Mouse (Mus musculus) hindbrain, embryonic 10.5 days (tissue): ENCODE data around the gene Svs5. TPM values are rescaled to one million over a fixed set of nuclear protein-coding genes. Genes with fewer than 3 reads are reported as not detected.

Experiments used
- DNase-seq: peaks from one replicate; pipeline ENCODE4 v3.0.0-alpha.2; 2017; ENCODE audit warnings: low spot score
- H3K27ac ChIP-seq: fragments of 300-500 bp; sonication (generic); 2 replicates; pipeline ENCODE4 v1.5.1; 2016; ENCODE audit warnings: mild to moderate bottlenecking, moderate library complexity
- H3K27me3 ChIP-seq: fragments of 300-500 bp; sonication (generic); 2 replicates; pipeline ENCODE4 v1.6.1; 2016; ENCODE audit warnings: mild to moderate bottlenecking; ENCODE audit not compliant: poor library complexity, insufficient read depth, severe bottlenecking
- H3K36me3 ChIP-seq: fragments of 300-500 bp; sonication (generic); 2 replicates; pipeline ENCODE4 v1.6.1; 2016; ENCODE audit warnings: mild to moderate bottlenecking, moderate library complexity
- H3K4me1 ChIP-seq: fragments of 300-500 bp; sonication (generic); replicated peaks from 2 replicates; pipeline ENCODE4 v1.6.1; 2016; ENCODE audit warnings: mild to moderate bottlenecking
- H3K4me3 ChIP-seq: fragments of 300-500 bp; sonication (generic); 2 replicates; pipeline ENCODE4 v1.5.1; 2016; ENCODE audit warnings: mild to moderate bottlenecking, moderate library complexity
- H3K9me3 ChIP-seq: fragments of 300-500 bp; sonication (generic); 2 replicates; pipeline ENCODE4 v1.6.1; 2016; ENCODE audit warnings: mild to moderate bottlenecking, moderate library complexity
- WGBS: fragments of 180-500 bp; shearing (Covaris S2); methylation state at CpG from one replicate; pipeline ENCODE4 v1.1.7; 2016; 5-methylcytosine and 5-hydroxymethylcytosine counted together
- polyA plus RNA-seq: library from polyadenylated mRNA; unstranded; fragments of >200 nt; fragmentation: Nextera tagmentation; extraction: Ambion mirVana; gene quantifications from 2 replicates; pipeline ENCODE4 v1.2.1, GENCODE M21; 2016

The Svs5 gene
- polyA plus RNA-seq, 1 experiment from 2014 or later = not detected

- no peaks in the 10 kb centered on the region for H3K36me3 ChIP-seq
- no peak for DNase-seq
- 85% methylated on average over 5 of the region's 5 CpGs for WGBS
- H3K27ac ChIP-seq = no peak overlapping the region
- H3K4me1 ChIP-seq = peaks cover 12% of the 10 kb centered on the region; the same call in 1 of the 2 replicates
- H3K9me3 ChIP-seq = no peaks in the 10 kb centered on the region
- H3K27me3 ChIP-seq = peaks cover 5% of the 10 kb centered on the region; the same call in 1 of the 2 replicates
- no peak overlapping the region for H3K4me3 ChIP-seq
Observed at GRCm38 (mm10) chr2:164359031-164359430, 26.5 kb downstream of the Svs5 start.

- 67% methylated on average over 5 of the region's 5 CpGs for WGBS
- no peaks in the 10 kb centered on the region for H3K9me3 ChIP-seq
Observed at GRCm38 (mm10) chr2:164359668-164360067, 27.1 kb downstream of the Svs5 start.

GRCm38 (mm10) chr2:164360974-164361657 lies 28.6 kb downstream of the Svs5 start:
- 32% methylated on average over 13 of the region's 13 CpGs for WGBS
- Histone ChIP-seq H3K9me3 (no peaks in the 10 kb centered on the region), H3K27me3 (peaks cover 5% of the 10 kb centered on the region; the same call in 1 of the 2 replicates), H3K4me3 (no peak overlapping the region), H3K4me1 (peaks cover 12% of the 10 kb centered on the region; the same call in 1 of the 2 replicates), H3K36me3 (no peaks in the 10 kb centered on the region), H3K27ac (no peak overlapping the region)
- no peak for DNase-seq

More at GRCm38 (mm10) chr2:164359668-164360067, 27.1 kb downstream of the Svs5 start:
- Histone ChIP-seq H3K27me3 (peaks cover 5% of the 10 kb centered on the region; the same call in 1 of the 2 replicates), H3K4me3 (no peak overlapping the region), H3K36me3 (no peaks in the 10 kb centered on the region), H3K4me1 (peaks cover 12% of the 10 kb centered on the region; the same call in 1 of the 2 replicates), H3K27ac (no peak overlapping the region)
- no peak for DNase-seq

- peaks cover 5% of the 10 kb centered on the region; the same call in 1 of the 2 replicates for H3K27me3 ChIP-seq
- whole genome bisulfite sequencing = 74% methylated on average over 3 of the region's 3 CpGs
- H3K27ac ChIP-seq = no peak overlapping the region
- DNase-seq = no peak
- no peaks in the 10 kb centered on the region for H3K36me3 ChIP-seq
- H3K4me3 ChIP-seq = no peak overlapping the region
- H3K9me3 ChIP-seq = no peaks in the 10 kb centered on the region
- no peaks in the 10 kb centered on the region for H3K4me1 ChIP-seq
Observed at GRCm38 (mm10) chr2:164366947-164367346, 34.4 kb downstream of the Svs5 start.

- no peak for DNase-seq
- no peaks in the 10 kb centered on the region for H3K9me3 ChIP-seq
- no peak overlapping the region for H3K27ac ChIP-seq
- H3K36me3 ChIP-seq = no peaks in the 10 kb centered on the region
- WGBS = 85% methylated on average over 6 of the region's 6 CpGs
- H3K27me3 ChIP-seq = no peaks in the 10 kb centered on the region
- H3K4me3 ChIP-seq = no peak overlapping the region
- no peaks in the 10 kb centered on the region for H3K4me1 ChIP-seq
Observed at GRCm38 (mm10) chr2:164368620-164369105, 36.1 kb downstream of the Svs5 start.

- Histone ChIP-seq H3K9me3 (no peaks in the 10 kb centered on the region), H3K4me3 (no peak overlapping the region), H3K27ac (no peak overlapping the region), H3K36me3 (no peaks in the 10 kb centered on the region), H3K27me3 (no peaks in the 10 kb centered on the region), H3K4me1 (no peaks in the 10 kb centered on the region)
- WGBS = 90% methylated on average over 3 of the region's 3 CpGs
- no peak for DNase-seq
Observed at GRCm38 (mm10) chr2:164371371-164371770, 38.8 kb downstream of the Svs5 start.

- H3K27ac ChIP-seq = no peak overlapping the region
- no peaks in the 10 kb centered on the region for H3K4me1 ChIP-seq
- H3K27me3 ChIP-seq = no peaks in the 10 kb centered on the region
- H3K36me3 ChIP-seq = no peaks in the 10 kb centered on the region
- DNase-seq = no peak
- WGBS = 30% methylated on average over 3 of the region's 3 CpGs
- H3K4me3 ChIP-seq = no peak overlapping the region
- no peaks in the 10 kb centered on the region for H3K9me3 ChIP-seq
Observed at GRCm38 (mm10) chr2:164372408-164373053, 40.0 kb downstream of the Svs5 start.

GRCm38 (mm10) chr2:164373187-164373586 lies 40.6 kb downstream of the Svs5 start:
- no peaks in the 10 kb centered on the region for H3K9me3 ChIP-seq
- no peak overlapping the region for H3K4me3 ChIP-seq
- no peaks in the 10 kb centered on the region for H3K36me3 ChIP-seq
- H3K4me1 ChIP-seq = no peaks in the 10 kb centered on the region
- WGBS = 75% methylated on average over 4 of the region's 4 CpGs
- no peak overlapping the region for H3K27ac ChIP-seq
- H3K27me3 ChIP-seq = no peaks in the 10 kb centered on the region
- no peak for DNase-seq

- Histone ChIP-seq H3K36me3 (no peaks in the 10 kb centered on the region), H3K27me3 (no peaks in the 10 kb centered on the region), H3K27ac (no peak overlapping the region), H3K4me3 (no peak overlapping the region), H3K4me1 (no peaks in the 10 kb centered on the region), H3K9me3 (no peaks in the 10 kb centered on the region)
- DNase-seq = no peak
- 91% methylated on average over 15 of the region's 15 CpGs for WGBS
Observed at GRCm38 (mm10) chr2:164377478-164378426, 45.2 kb downstream of the Svs5 start.

- WGBS = 73% methylated on average over 8 of the region's 8 CpGs
- no peak for DNase-seq
- Histone ChIP-seq H3K4me3 (no peak overlapping the region), H3K36me3 (no peaks in the 10 kb centered on the region), H3K27me3 (peaks cover 10% of the 10 kb centered on the region), H3K4me1 (peaks cover 12% of the 10 kb centered on the region), H3K27ac (no peak overlapping the region), H3K9me3 (no peaks in the 10 kb centered on the region)
Observed at GRCm38 (mm10) chr2:164381726-164382125, 49.2 kb downstream of the Svs5 start.

GRCm38 (mm10) chr2:164382971-164383370 lies 50.4 kb downstream of the Svs5 start:
- Histone ChIP-seq H3K4me3 (no peak overlapping the region), H3K27ac (no peak overlapping the region), H3K9me3 (no peaks in the 10 kb centered on the region), H3K36me3 (no peaks in the 10 kb centered on the region), H3K27me3 (peaks cover 23% of the 10 kb centered on the region), H3K4me1 (peaks cover 16% of the 10 kb centered on the region)
- DNase-seq = no peak
- WGBS = 91% methylated on average over 3 of the region's 3 CpGs
